In the genomic region with DNA sequence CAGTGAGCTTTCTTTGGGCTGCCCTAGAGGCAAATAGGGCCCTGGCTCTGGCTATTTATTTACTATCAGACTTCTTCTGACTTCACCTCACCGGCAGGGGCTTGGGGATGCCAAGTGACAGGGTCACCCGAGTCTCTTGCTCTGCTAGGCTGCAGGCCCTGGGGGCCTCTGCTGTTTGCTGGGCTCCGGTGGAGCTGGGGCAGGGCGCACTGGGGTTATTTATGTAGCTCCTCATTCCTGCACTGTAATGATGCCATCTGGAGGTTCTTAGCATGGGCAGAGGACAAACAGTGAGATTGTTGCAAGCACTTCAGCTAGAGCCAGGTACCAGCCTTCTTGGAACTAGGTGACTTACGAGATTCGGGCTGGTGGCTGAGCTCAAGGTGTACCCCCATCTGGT, we compare ENCODE assay signal across 11 mouse cellular contexts. TPM values are rescaled to one million over a fixed set of nuclear protein-coding genes. Genes with fewer than 3 reads are reported as not detected.
DNase-seq lines count a peak whose midpoint lies in the region; ATAC-seq and TF ChIP-seq lines count a peak whose summit lies in the region.
"Had no signal": no experiment of that assay in that cellular context is flagged by ENCODE, and none has a peak within 500 bp of the region (broad histone marks: within the 10 kb centered on the region; RNA-seq: fewer than 3 reads in every experiment).

No protein-coding gene starts in this region.

- no peak overlapping the region for H3K4me3 ChIP-seq in embryonic facial prominence, embryonic 11.5 days (ENCODE audit: low read depth, low read length)
- H3K4me3 ChIP-seq in kidney, embryonic 14.5 days (ENCODE audit: low read length) = no peak overlapping the region
- no peak overlapping the region for H3K4me3 ChIP-seq in liver, postnatal 0 days (ENCODE audit: low read depth, low read length)
- H3K4me3 ChIP-seq: heart, adult 2 months had no signal

- WGBS in embryonic facial prominence, embryonic 11.5 days = 58% methylated on average over 6 of the region's 6 CpGs
- WGBS in kidney, embryonic 14.5 days = 60% methylated on average over 6 of the region's 6 CpGs
- 71% methylated on average over 6 of the region's 6 CpGs for WGBS in liver, postnatal 0 days (ENCODE audit: insufficient replicate concordance)

- H3K9me3 ChIP-seq in embryonic facial prominence, embryonic 11.5 days (replicated peaks; ENCODE audit: control insufficient read depth, low read length) = no peaks in the 10 kb centered on the region
- H3K9me3 ChIP-seq in kidney, embryonic 14.5 days (ENCODE audit: control insufficient read depth, low read length) = no peaks in the 10 kb centered on the region
- no peaks in the 10 kb centered on the region for H3K9me3 ChIP-seq in liver, postnatal 0 days (ENCODE audit: low read length)

- H3K4me1 ChIP-seq in embryonic facial prominence, embryonic 11.5 days (ENCODE audit: control insufficient read depth, insufficient read depth, low read length) = no peaks in the 10 kb centered on the region; the same call in 1 of the 2 replicates
- peaks cover 20% of the 10 kb centered on the region for H3K4me1 ChIP-seq in kidney, embryonic 14.5 days (ENCODE audit: control insufficient read depth, insufficient read depth, low read length)
- H3K4me1 ChIP-seq in liver, postnatal 0 days (ENCODE audit: insufficient read depth) = no peaks in the 10 kb centered on the region

- no peaks in the 10 kb centered on the region for H3K27me3 ChIP-seq in embryonic facial prominence, embryonic 11.5 days (ENCODE audit: control insufficient read depth, insufficient read depth, low read length)
- no peaks in the 10 kb centered on the region for H3K27me3 ChIP-seq in kidney, embryonic 14.5 days (ENCODE audit: control insufficient read depth, insufficient read depth, low read length)
- no peaks in the 10 kb centered on the region for H3K27me3 ChIP-seq in liver, postnatal 0 days (ENCODE audit: insufficient read depth, low read length)

- no peak for ATAC-seq in embryonic facial prominence, embryonic 11.5 days (replicated peaks; ENCODE audit: insufficient number of reproducible peaks, low FRiP score, low TSS enrichment, low read depth)
- peak; percentile 37 for ATAC-seq in kidney, embryonic 14.5 days (ENCODE audit: low FRiP score, low TSS enrichment)
- ATAC-seq in liver, postnatal 0 days = no peak

- no peak overlapping the region for H3K9ac ChIP-seq in embryonic facial prominence, embryonic 11.5 days (replicated peaks; ENCODE audit: low read length)
- no peak overlapping the region for H3K9ac ChIP-seq in kidney, embryonic 14.5 days (ENCODE audit: low read depth, low read length)
- no peak overlapping the region for H3K9ac ChIP-seq in liver, postnatal 0 days (replicated peaks)

- TF ChIP-seq EP300 in liver, postnatal 0 days (IDR thresholded peaks at IDR 0.05; ENCODE audit: low read depth) = no peak

- DNase-seq in embryo, embryonic 11 days = peak; percentile 25
- DNase-seq in embryo, embryonic 9.5 days (ENCODE audit: extremely low spot score) = no peak
- DNase-seq in NIH3T3 (ENCODE audit: low read depth) = peak; percentile 18
- peak; percentile 9 for DNase-seq in embryonic facial prominence, embryonic 11.5 days (ENCODE audit: low spot score)
- DNase-seq in frontal cortex, adult 2 months (ENCODE audit: extremely low spot score in 1 of 2, low spot score in 1 of 2) = no peak
- no peak for DNase-seq in liver, postnatal 0 days
- DNase-seq in thymus, postnatal 25 days = no peak
- DNase-seq: adrenal gland, postnatal 14 days; heart, adult 2 months had no signal

- no peak overlapping the region for H3K4me2 ChIP-seq in embryonic facial prominence, embryonic 11.5 days (ENCODE audit: low read depth, low read length)
- H3K4me2 ChIP-seq in kidney, embryonic 14.5 days (replicated peaks; ENCODE audit: low read depth, low read length) = no peak overlapping the region
- H3K4me2 ChIP-seq in liver, postnatal 0 days (ENCODE audit: low read depth, low read length) = no peak overlapping the region

- no peak for TF ChIP-seq CTCF in liver, postnatal 0 days (IDR thresholded peaks at IDR 0.05; ENCODE audit: low read depth)

- H3K36me3 ChIP-seq in embryonic facial prominence, embryonic 11.5 days (replicated peaks; ENCODE audit: control insufficient read depth, insufficient read depth, low read depth, low read length) = no peaks in the 10 kb centered on the region
- no peaks in the 10 kb centered on the region for H3K36me3 ChIP-seq in kidney, embryonic 14.5 days (ENCODE audit: control insufficient read depth, insufficient read depth, low read length)
- H3K36me3 ChIP-seq in liver, postnatal 0 days (replicated peaks; ENCODE audit: insufficient read depth, low read length) = no peaks in the 10 kb centered on the region

- no peak overlapping the region for H3K27ac ChIP-seq in embryonic facial prominence, embryonic 11.5 days (replicated peaks; ENCODE audit: low read depth, low read length)
- H3K27ac ChIP-seq in kidney, embryonic 14.5 days (ENCODE audit: low read depth, low read length) = peak overlapping the region; percentile 52; the same call in 1 of the 2 replicates
- H3K27ac ChIP-seq in liver, postnatal 0 days (ENCODE audit: low read depth) = no peak overlapping the region; the same call in 1 of the 2 replicates
- H3K27ac ChIP-seq: heart, adult 2 months; macrophage had no signal

RNA-seq across cellular contexts. Expression of gene Ptrhd1, which starts 41.3 kb away (rescaled TPM):
- 5.0 and 5.4 TPM in 2 replicates for polyA plus RNA-seq in embryonic facial prominence, embryonic 11.5 days (2014; fragmentation: Nextera tagmentation; extraction: Ambion mirVana)
- polyA plus RNA-seq in kidney, embryonic 14.5 days (2014; fragmentation: Nextera tagmentation; extraction: Ambion mirVana) = 7.6 and 8.8 TPM in 2 replicates
- polyA plus RNA-seq in frontal cortex, adult 2 months (2012; rRNA removed) = 6.7 and 6.8 TPM in 2 replicates
- polyA plus RNA-seq in liver, postnatal 0 days (2015; fragmentation: Nextera tagmentation; extraction: Ambion mirVana) = 2.7 and 2.8 TPM in 2 replicates

RNA-seq across cellular contexts. Expression of gene Cenpo, which starts 41.6 kb away (rescaled TPM):
- 22.1 and 23.0 TPM in 2 replicates for polyA plus RNA-seq in embryonic facial prominence, embryonic 11.5 days (2014; fragmentation: Nextera tagmentation; extraction: Ambion mirVana)
- polyA plus RNA-seq in kidney, embryonic 14.5 days (2014; fragmentation: Nextera tagmentation; extraction: Ambion mirVana) = 12.0 and 15.4 TPM in 2 replicates
- polyA plus RNA-seq in frontal cortex, adult 2 months (2012; rRNA removed) = 6.2 and 6.7 TPM in 2 replicates
- 3.9 and 4.7 TPM in 2 replicates for polyA plus RNA-seq in liver, postnatal 0 days (2015; fragmentation: Nextera tagmentation; extraction: Ambion mirVana)

RNA-seq across cellular contexts. Expression of gene Adcy3, which starts 59.6 kb away (rescaled TPM):
- 4.0 and 4.4 TPM in 2 replicates for polyA plus RNA-seq in embryonic facial prominence, embryonic 11.5 days (2014; fragmentation: Nextera tagmentation; extraction: Ambion mirVana)
- polyA plus RNA-seq in kidney, embryonic 14.5 days (2014; fragmentation: Nextera tagmentation; extraction: Ambion mirVana) = 4.3 and 7.4 TPM in 2 replicates
- polyA plus RNA-seq in frontal cortex, adult 2 months (2012; rRNA removed) = 24.5 and 24.9 TPM in 2 replicates
- 0.75 and 0.78 TPM in 2 replicates for polyA plus RNA-seq in liver, postnatal 0 days (2015; fragmentation: Nextera tagmentation; extraction: Ambion mirVana)

Comparison
In these comparisons a context has a peak if more than half of its experiments do, and no peak if none do; other contexts are left out.
1. DNase-seq: peak in embryo, embryonic 11 days (single experiment), NIH3T3 (single experiment) and embryonic facial prominence, embryonic 11.5 days (single experiment); none in embryo, embryonic 9.5 days (single experiment), frontal cortex, adult 2 months (0 of 2), liver, postnatal 0 days (single experiment) and thymus, postnatal 25 days (single experiment).